ENCODE assay signal across 16 mouse cellular contexts in genomic region chr1:60863701-60864100, GRCm38 (mm10). TPM values are rescaled to one million over a fixed set of nuclear protein-coding genes. Genes with fewer than 3 reads are reported as not detected.
DNase-seq lines count a peak whose midpoint lies in the region; ATAC-seq and TF ChIP-seq lines count a peak whose summit lies in the region.
"Had no signal": no experiment of that assay in that cellular context is flagged by ENCODE, and none has a peak within 500 bp of the region (broad histone marks: within the 10 kb centered on the region; RNA-seq: fewer than 3 reads in every experiment).

No protein-coding gene starts in this region.

- no peak for ATAC-seq in heart, embryonic 15.5 days (replicated peaks; ENCODE audit: insufficient number of reproducible peaks, insufficient read depth, low FRiP score, low read depth)
- ATAC-seq in lung, embryonic 15.5 days (ENCODE audit: borderline replicate concordance, extremely low read depth, low FRiP score, low TSS enrichment): no peak
- ATAC-seq in lung, postnatal 0 days: no peak
- ATAC-seq: forebrain, embryonic 15.5 days had no signal

- H3K27me3 ChIP-seq in heart, embryonic 15.5 days: no peaks in the 10 kb centered on the region
- no peaks in the 10 kb centered on the region for H3K27me3 ChIP-seq in lung, embryonic 15.5 days
- H3K27me3 ChIP-seq in lung, postnatal 0 days (replicated peaks; ENCODE audit: insufficient read depth, low read length): no peaks in the 10 kb centered on the region
- H3K27me3 ChIP-seq: forebrain, embryonic 15.5 days; liver, embryonic 15.5 days; neural tube, embryonic 13.5 days had no signal

- peak overlapping the region; percentile 78 for H3K27ac ChIP-seq in heart, embryonic 15.5 days
- 0 out of 2 replicates have a peak overlapping the region, but pooled peaks have one; percentile 38 for H3K27ac ChIP-seq in lung, embryonic 15.5 days
- no peak overlapping the region for H3K27ac ChIP-seq in lung, postnatal 0 days (ENCODE audit: low read length)
- H3K27ac ChIP-seq in brown adipose tissue, adult 24 weeks (replicated peaks; ENCODE audit: low read depth, low read length): peak overlapping the region; percentile 87
- H3K27ac ChIP-seq: forebrain, embryonic 15.5 days had no signal

- 81% methylated on average over 3 of the region's 3 CpGs for WGBS in heart, embryonic 15.5 days
- WGBS in lung, embryonic 15.5 days: 69% methylated on average over 3 of the region's 3 CpGs
- 68% methylated on average over 3 of the region's 3 CpGs for WGBS in lung, postnatal 0 days

- H3K4me3 ChIP-seq in heart, embryonic 15.5 days: no peak overlapping the region
- H3K4me3 ChIP-seq in lung, embryonic 15.5 days: no peak overlapping the region
- no peak overlapping the region for H3K4me3 ChIP-seq in lung, postnatal 0 days (ENCODE audit: low read depth, low read length)
- no peak overlapping the region for H3K4me3 ChIP-seq in brown adipose tissue, adult 24 weeks (ENCODE audit: insufficient read depth, low read depth, low read length)
- H3K4me3 ChIP-seq: erythroblast, embryonic 14.5 days; forebrain, embryonic 15.5 days; liver, embryonic 15.5 days; neural tube, embryonic 13.5 days had no signal

- no peak for DNase-seq in heart, postnatal 10 days
- no peak for DNase-seq in lung, postnatal 0 days (ENCODE audit: low spot score)
- DNase-seq in skeletal muscle tissue, adult 2 months (ENCODE audit: low read depth, low spot score): peak; percentile 32
- no peak for DNase-seq in cerebellum, postnatal 4 days (ENCODE audit: low spot score in 2 of 2)
- DNase-seq: cerebellum, postnatal 10 days; right cerebral cortex, postnatal 4 days had no signal

- intact Hi-C loops in heart, postnatal 10 days (cut with DNase I): loop anchor here (2.0 to 10.0 kb wide), 5 partner anchors 97 to 699 kb away; partner anchors contain the start of genes Abi2 and Cyp20a1

- no peaks in the 10 kb centered on the region for H3K9me3 ChIP-seq in heart, embryonic 15.5 days (replicated peaks)
- no peaks in the 10 kb centered on the region for H3K9me3 ChIP-seq in lung, embryonic 15.5 days
- H3K9me3 ChIP-seq in lung, postnatal 0 days (ENCODE audit: low read length): no peaks in the 10 kb centered on the region
- H3K9me3 ChIP-seq: forebrain, embryonic 15.5 days; liver, embryonic 15.5 days; neural tube, embryonic 13.5 days had no signal

- TF ChIP-seq CTCF in lung, postnatal 0 days (IDR thresholded peaks at IDR 0.05): no peak

- H3K4me1 ChIP-seq in heart, embryonic 15.5 days (replicated peaks): peaks cover 39% of the 10 kb centered on the region
- H3K4me1 ChIP-seq in lung, embryonic 15.5 days: peaks cover 23% of the 10 kb centered on the region
- no peaks in the 10 kb centered on the region for H3K4me1 ChIP-seq in lung, postnatal 0 days (ENCODE audit: insufficient read depth, low read depth, low read length)
- H3K4me1 ChIP-seq in brown adipose tissue, adult 24 weeks (ENCODE audit: control insufficient read depth, insufficient read depth, insufficient read length, low read length): peaks cover 14% of the 10 kb centered on the region

- no peak for TF ChIP-seq EP300 in lung, postnatal 0 days (IDR thresholded peaks at IDR 0.05)

- no peak overlapping the region for H3K4me2 ChIP-seq in heart, embryonic 15.5 days
- H3K4me2 ChIP-seq in lung, embryonic 15.5 days: no peak overlapping the region
- H3K4me2 ChIP-seq in lung, postnatal 0 days (replicated peaks; ENCODE audit: low read depth, low read length): no peak overlapping the region
- H3K4me2 ChIP-seq: forebrain, embryonic 15.5 days; liver, embryonic 15.5 days; neural tube, embryonic 13.5 days had no signal

- H3K36me3 ChIP-seq in heart, embryonic 15.5 days: no peaks in the 10 kb centered on the region
- H3K36me3 ChIP-seq in lung, embryonic 15.5 days: no peaks in the 10 kb centered on the region
- H3K36me3 ChIP-seq in lung, postnatal 0 days (ENCODE audit: insufficient read depth, low read length): no peaks in the 10 kb centered on the region
- H3K36me3 ChIP-seq: forebrain, embryonic 15.5 days; liver, embryonic 15.5 days; neural tube, embryonic 13.5 days had no signal

- no peak overlapping the region for H3K9ac ChIP-seq in heart, embryonic 15.5 days
- no peak overlapping the region for H3K9ac ChIP-seq in lung, embryonic 15.5 days
- H3K9ac ChIP-seq in lung, postnatal 0 days (replicated peaks; ENCODE audit: low read depth): no peak overlapping the region
- H3K9ac ChIP-seq: forebrain, embryonic 15.5 days; liver, embryonic 15.5 days; neural tube, embryonic 13.5 days had no signal

RNA-seq across cellular contexts. Expression of gene Ctla4, which starts 23.1 kb away (rescaled TPM):
- polyA plus RNA-seq in heart, embryonic 15.5 days (2015; fragmentation: Nextera tagmentation; extraction: Ambion mirVana): 0.20 and 3.1 TPM in 2 replicates
- total RNA-seq in heart, postnatal 10 days (2021): under 1 TPM in 1 of 2 experiments, not detected in 1; 0.22 TPM
- polyA plus RNA-seq in lung, embryonic 15.5 days (2015; fragmentation: Nextera tagmentation; extraction: Ambion mirVana): 0.08 and 1.2 TPM in 2 replicates
- not detected in 2 replicates for polyA plus RNA-seq in lung, postnatal 0 days (2015; fragmentation: Nextera tagmentation; extraction: Ambion mirVana)
- polyA plus RNA-seq in brown adipose tissue, adult 24 weeks (2012; ENCODE audit: insufficient read depth, insufficient read length, missing spikeins): not detected in 2 replicates
- total RNA-seq: gastrocnemius, adult 8-10 months; megakaryocyte-erythroid progenitor cell, adult 5-6 weeks; midbrain, postnatal 0 days had no signal
- polyA plus RNA-seq: erythroblast, embryonic 14.5 days; forebrain, embryonic 15.5 days; liver, embryonic 15.5 days; midbrain, postnatal 0 days; neural tube, embryonic 13.5 days had no signal
